Mouse (Mus musculus) neutrophil, adult 83 days (primary cell): ENCODE measurements around the gene Grcc10. TPM values are rescaled to one million over a fixed set of nuclear protein-coding genes. Genes with fewer than 3 reads are reported as not detected.

Source experiments
- total RNA-seq, 2 experiments: library from RNA; stranded (reverse); gene quantifications; one replicate each; pipeline ENCODE4 v1.2.4; 2023

Gene Grcc10
- 100 to 1,000 TPM; 116 to 117 TPM for total RNA-seq

GRCm38 (mm10) chr6:124740888-124741761 is at the start of gene Grcc10:
Gene Grcc10, minus strand, starts transcription at chr6:124741374.

DNA sequence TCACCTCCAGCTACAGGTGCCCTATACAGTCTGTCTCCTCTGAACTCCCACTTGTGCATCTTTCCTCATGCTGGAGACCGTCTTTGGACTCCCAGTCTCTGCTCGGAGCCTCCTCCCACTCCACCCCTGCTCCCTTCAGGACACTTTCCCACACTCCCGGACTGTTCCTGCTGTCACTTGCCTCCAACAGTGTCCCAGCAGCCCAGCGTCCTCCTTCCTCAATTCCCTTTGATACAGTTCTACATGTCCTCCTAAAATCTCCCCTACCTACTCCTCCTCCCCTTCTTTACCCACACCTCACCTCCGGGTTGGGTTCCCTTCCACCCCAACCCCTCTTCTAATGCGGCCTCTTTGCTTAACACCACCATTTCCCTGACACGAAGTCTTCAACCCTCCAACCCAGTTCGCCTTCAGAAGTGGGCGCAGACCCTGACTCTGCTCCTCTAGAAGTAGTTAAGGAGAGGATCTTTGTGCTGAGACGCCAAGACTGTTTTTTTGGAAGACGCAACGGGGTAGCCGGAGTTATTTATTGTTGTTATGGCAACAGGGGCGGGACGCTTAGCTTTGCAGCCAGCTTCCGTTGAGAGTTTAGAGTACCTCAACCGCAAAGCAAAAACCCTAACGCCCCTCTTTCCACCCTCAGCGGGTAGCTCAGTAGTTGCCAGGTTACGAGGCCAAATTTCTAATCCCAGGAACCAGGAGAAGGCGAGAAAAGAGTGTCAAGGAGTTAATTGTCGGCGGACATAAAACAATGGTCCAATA is 38.2 kb upstream of the Grcc10 start, which contains the start of gene Lrrc23:
TSS of gene Lrrc23 (minus strand) at position 506 of the 762 bp plus-strand sequence.

GRCm38 (mm10) chr6:124769101-124769765 is 28.1 kb upstream of the Grcc10 start, which contains the start of gene Eno2:
Gene Eno2, minus strand, starts transcription at chr6:124769673.

GRCm38 (mm10) chr6:124755831-124756595 is 14.8 kb upstream of the Grcc10 start, which contains the start of the genes Gm45234 and Atn1:
Gene Gm45234, minus strand, starts transcription at chr6:124756021.
Gene Atn1, minus strand, starts transcription at chr6:124756524.

GRCm38 (mm10) chr6:124738511-124739023 is 2.6 kb downstream of the Grcc10 start, which contains the start of gene Ptpn6:
Gene Ptpn6, minus strand, starts transcription at chr6:124738714.

GRCm38 (mm10) chr6:124711824-124712782 is 29.1 kb downstream of the Grcc10 start, which contains the start of the genes Emg1 and Phb2:
Gene Emg1, minus strand, starts transcription at chr6:124712178.
Gene Phb2, plus strand, starts transcription at chr6:124712336.

Other genes with a start within 250 kb of the Grcc10 start
- gene C1rl, start 248.3 kb downstream of the Grcc10 start, total RNA-seq = 10 to 100 TPM; 44.5 to 46.7 TPM
- 1 to 10 TPM; 3.5 to 5.7 TPM for gene C1ra, start 229.0 kb downstream of the Grcc10 start, total RNA-seq
- not detected for gene C1s1, start 199.0 kb downstream of the Grcc10 start, total RNA-seq
- under 1 TPM; 0.22 to 0.62 TPM for gene C1rb, start 171.1 kb downstream of the Grcc10 start, total RNA-seq
- gene C1s2, start 105.3 kb downstream of the Grcc10 start, total RNA-seq = under 1 TPM in 1 of 2 experiments, not detected in 1; 0.13 TPM
- 10 to 100 TPM; 55.6 to 64.5 TPM for gene Lpcat3, start 78.3 kb downstream of the Grcc10 start, total RNA-seq
- gene Emg1, start 29.2 kb downstream of the Grcc10 start, total RNA-seq = 10 to 100 TPM; 53.2 to 62.5 TPM
- 100 to 1,000 TPM; 119 to 130 TPM for gene Phb2, start 29.0 kb downstream of the Grcc10 start, total RNA-seq
- 100 to 1,000 TPM; 378 to 393 TPM for gene Ptpn6, start 2.7 kb downstream of the Grcc10 start, total RNA-seq
- gene Gm45234, start 14.6 kb upstream of the Grcc10 start, total RNA-seq = 1 to 10 TPM in 1 of 2 experiments, not detected in 1; 1.1 TPM
- 10 to 100 TPM; 32.0 to 35.9 TPM for gene Atn1, start 15.2 kb upstream of the Grcc10 start, total RNA-seq
- not detected for gene Eno2, start 28.3 kb upstream of the Grcc10 start, total RNA-seq
- gene Lrrc23, start 38.4 kb upstream of the Grcc10 start, total RNA-seq = not detected
- gene Spsb2, start 67.3 kb upstream of the Grcc10 start, total RNA-seq = 10 to 100 TPM; 21.0 to 23.8 TPM
- 100 to 1,000 TPM; 131 to 139 TPM for gene Tpi1, start 72.9 kb upstream of the Grcc10 start, total RNA-seq
- 10 to 100 TPM; 58.2 to 61.3 TPM for gene Usp5, start 88.1 kb upstream of the Grcc10 start, total RNA-seq
- gene Cdca3, start 88.2 kb upstream of the Grcc10 start, total RNA-seq = 10 to 100 TPM; 77.1 to 93.0 TPM
- gene Gnb3, start 98.9 kb upstream of the Grcc10 start, total RNA-seq = not detected
- under 1 TPM; 0.55 to 0.61 TPM for gene P3h3, start 116.4 kb upstream of the Grcc10 start, total RNA-seq
- gene Gpr162, start 122.6 kb upstream of the Grcc10 start, total RNA-seq = under 1 TPM in 1 of 2 experiments, not detected in 1; 0.15 TPM
- under 1 TPM in 1 of 2 experiments, not detected in 1; 0.24 TPM for gene Cd4, start 146.8 kb upstream of the Grcc10 start, total RNA-seq
- 1 to 10 TPM in 1 of 2 experiments, under 1 TPM in 1; 0.44 to 1.2 TPM for gene Lag3, start 170.3 kb upstream of the Grcc10 start, total RNA-seq
- gene Ptms, start 178.7 kb upstream of the Grcc10 start, total RNA-seq = 100 to 1,000 TPM in 1 of 2 experiments, 10 to 100 TPM in 1; 99.4 to 117 TPM
- 10 to 100 TPM; 89.4 to 93.4 TPM for gene Mlf2, start 190.0 kb upstream of the Grcc10 start, total RNA-seq
- gene Cops7a, start 224.2 kb upstream of the Grcc10 start, total RNA-seq = 10 to 100 TPM; 19.9 to 22.1 TPM